ENCODE assay signal across 8 mouse cellular contexts in genomic region chr19:16599298-16599970, GRCm38 (mm10).
DNase-seq lines count a peak whose midpoint lies in the region; ATAC-seq and TF ChIP-seq lines count a peak whose summit lies in the region.

No protein-coding gene starts in this region.

- TF ChIP-seq POLR2A in embryonic fibroblast, embryonic 13.5 days (IDR thresholded peaks at IDR 0.05; ENCODE audit: low read depth, low read length): no peak

- H3K27ac ChIP-seq in embryonic fibroblast, embryonic 13.5 days (ENCODE audit: insufficient read depth, low read length): no peak overlapping the region
- H3K27ac ChIP-seq in heart, embryonic 12.5 days (ENCODE audit: poor library complexity, severe bottlenecking): no peak overlapping the region
- no peak overlapping the region for H3K27ac ChIP-seq in kidney, postnatal 0 days
- no peak overlapping the region for H3K27ac ChIP-seq in liver, embryonic 11.5 days (ENCODE audit: low read depth, low read length)
- no peak overlapping the region for H3K27ac ChIP-seq in neural tube, embryonic 11.5 days (ENCODE audit: low read depth, low read length)

- H3K9ac ChIP-seq in heart, embryonic 12.5 days: no peak overlapping the region
- no peak overlapping the region for H3K9ac ChIP-seq in kidney, postnatal 0 days (ENCODE audit: low read depth, low read length)
- no peak overlapping the region for H3K9ac ChIP-seq in liver, embryonic 11.5 days (ENCODE audit: low read depth, low read length)
- no peak overlapping the region for H3K9ac ChIP-seq in neural tube, embryonic 11.5 days (ENCODE audit: low read length)

- no peaks in the 10 kb centered on the region for H3K36me3 ChIP-seq in heart, embryonic 12.5 days
- no peaks in the 10 kb centered on the region for H3K36me3 ChIP-seq in kidney, postnatal 0 days (ENCODE audit: insufficient read depth, low read length)
- H3K36me3 ChIP-seq in liver, embryonic 11.5 days (ENCODE audit: control insufficient read depth, insufficient read depth, low read length): no peaks in the 10 kb centered on the region
- H3K36me3 ChIP-seq in neural tube, embryonic 11.5 days (ENCODE audit: control insufficient read depth, insufficient read depth, low read length): no peaks in the 10 kb centered on the region

- peak overlapping the region; percentile 46 for H3K4me2 ChIP-seq in heart, embryonic 12.5 days
- peak overlapping the region; percentile 43 for H3K4me2 ChIP-seq in kidney, postnatal 0 days (ENCODE audit: low read length)
- H3K4me2 ChIP-seq in liver, embryonic 11.5 days: no peak overlapping the region
- no peak overlapping the region for H3K4me2 ChIP-seq in neural tube, embryonic 11.5 days (ENCODE audit: low read depth)

- H3K4me1 ChIP-seq in embryonic fibroblast, embryonic 13.5 days (ENCODE audit: control insufficient read depth, insufficient read depth, low read length): no peaks in the 10 kb centered on the region
- peaks cover 5% of the 10 kb centered on the region; the same call in 1 of the 2 replicates for H3K4me1 ChIP-seq in heart, embryonic 12.5 days (replicated peaks)
- H3K4me1 ChIP-seq in kidney, postnatal 0 days (replicated peaks; ENCODE audit: insufficient read depth, low read length): 0 out of 2 replicates have a peak, but pooled peaks cover 7% of the 10 kb centered on the region
- H3K4me1 ChIP-seq in liver, embryonic 11.5 days (replicated peaks; ENCODE audit: control insufficient read depth, insufficient read depth, low read length): peaks cover 4% of the 10 kb centered on the region; the same call in 1 of the 2 replicates
- no peaks in the 10 kb centered on the region for H3K4me1 ChIP-seq in neural tube, embryonic 11.5 days (ENCODE audit: control insufficient read depth, insufficient read depth, low read length)

- TF ChIP-seq CTCF in embryonic fibroblast, embryonic 13.5 days (IDR thresholded peaks at IDR 0.05; ENCODE audit: borderline replicate concordance, insufficient read depth, low read length): peak; percentile 43; the same call in 1 of the 2 replicates
- peak; percentile 97 for TF ChIP-seq CTCF in kidney, postnatal 0 days (IDR thresholded peaks at IDR 0.05; ENCODE audit: low read depth)

- 22% methylated on average over 9 of the region's 9 CpGs for WGBS in heart, embryonic 12.5 days
- WGBS in kidney, postnatal 0 days: 8% methylated on average over 9 of the region's 9 CpGs
- WGBS in liver, embryonic 11.5 days: 23% methylated on average over 9 of the region's 9 CpGs
- 15% methylated on average over 9 of the region's 9 CpGs for WGBS in neural tube, embryonic 11.5 days

- H3K27me3 ChIP-seq in heart, embryonic 12.5 days (replicated peaks): peaks cover 4% of the 10 kb centered on the region; the same call in 1 of the 2 replicates
- no peaks in the 10 kb centered on the region for H3K27me3 ChIP-seq in kidney, postnatal 0 days (ENCODE audit: insufficient read depth, low read length)
- no peaks in the 10 kb centered on the region for H3K27me3 ChIP-seq in liver, embryonic 11.5 days (replicated peaks; ENCODE audit: control insufficient read depth, insufficient read depth, low read length)
- no peaks in the 10 kb centered on the region for H3K27me3 ChIP-seq in neural tube, embryonic 11.5 days (ENCODE audit: control insufficient read depth, insufficient read depth, low read length)

- H3K4me3 ChIP-seq in embryonic fibroblast, embryonic 13.5 days (ENCODE audit: insufficient read depth, low read length): no peak overlapping the region
- no peak overlapping the region for H3K4me3 ChIP-seq in heart, embryonic 12.5 days
- H3K4me3 ChIP-seq in kidney, postnatal 0 days (replicated peaks; ENCODE audit: low read depth, low read length): no peak overlapping the region
- H3K4me3 ChIP-seq in liver, embryonic 11.5 days (ENCODE audit: low read depth, low read length): no peak overlapping the region
- no peak overlapping the region for H3K4me3 ChIP-seq in neural tube, embryonic 11.5 days (ENCODE audit: low read depth, low read length)

- no peaks in the 10 kb centered on the region for H3K9me3 ChIP-seq in heart, embryonic 12.5 days (replicated peaks)
- no peaks in the 10 kb centered on the region for H3K9me3 ChIP-seq in kidney, postnatal 0 days (replicated peaks; ENCODE audit: low read length)
- no peaks in the 10 kb centered on the region for H3K9me3 ChIP-seq in liver, embryonic 11.5 days (ENCODE audit: control insufficient read depth, low read length)
- H3K9me3 ChIP-seq in neural tube, embryonic 11.5 days (ENCODE audit: control insufficient read depth, low read length): no peaks in the 10 kb centered on the region

- no peak for ATAC-seq in heart, embryonic 12.5 days (ENCODE audit: insufficient number of reproducible peaks, low FRiP score)
- peak; percentile 62 for ATAC-seq in kidney, postnatal 0 days (replicated peaks; ENCODE audit: low FRiP score, low read depth)
- no peak for ATAC-seq in liver, embryonic 11.5 days (replicated peaks; ENCODE audit: low FRiP score)
- peak; percentile 40 for ATAC-seq in neural tube, embryonic 11.5 days (ENCODE audit: insufficient read depth, low FRiP score, low TSS enrichment)

- peak; percentile 43 to 55 for DNase-seq in CD8-positive naive resting alpha-beta T cell, adult 2 months (ENCODE audit: low read depth in 2 of 2, low spot score in 2 of 2)
- peak; percentile 90 for DNase-seq in brain, adult 2 months (ENCODE audit: low read depth, low spot score)
- DNase-seq in kidney, postnatal 0 days (ENCODE audit: low spot score): peak; percentile 91
- peak; percentile 52 for DNase-seq in liver, embryonic 11.5 days (ENCODE audit: low spot score)
- peak; percentile 78 for DNase-seq in neural tube, embryonic 11.5 days (ENCODE audit: low spot score)
- DNase-seq in telencephalon, adult 2 months (ENCODE audit: low read depth, low spot score): peak; percentile 50

Comparison
In these comparisons a context has a peak if more than half of its experiments do, and no peak if none do; other contexts are left out.
1. ATAC-seq: peak in kidney, postnatal 0 days (single experiment) and neural tube, embryonic 11.5 days (single experiment); none in heart, embryonic 12.5 days (single experiment) and liver, embryonic 11.5 days (single experiment).
2. H3K4me2 ChIP-seq: peak in heart, embryonic 12.5 days (single experiment) and kidney, postnatal 0 days (single experiment); none in liver, embryonic 11.5 days (single experiment) and neural tube, embryonic 11.5 days (single experiment).
3. Peak in every context shown above with its lines, with median percentiles within 50 percentile points of each other: DNase-seq.